Comparison of ENCODE assay signal across 16 mouse cellular contexts in the genomic region with DNA sequence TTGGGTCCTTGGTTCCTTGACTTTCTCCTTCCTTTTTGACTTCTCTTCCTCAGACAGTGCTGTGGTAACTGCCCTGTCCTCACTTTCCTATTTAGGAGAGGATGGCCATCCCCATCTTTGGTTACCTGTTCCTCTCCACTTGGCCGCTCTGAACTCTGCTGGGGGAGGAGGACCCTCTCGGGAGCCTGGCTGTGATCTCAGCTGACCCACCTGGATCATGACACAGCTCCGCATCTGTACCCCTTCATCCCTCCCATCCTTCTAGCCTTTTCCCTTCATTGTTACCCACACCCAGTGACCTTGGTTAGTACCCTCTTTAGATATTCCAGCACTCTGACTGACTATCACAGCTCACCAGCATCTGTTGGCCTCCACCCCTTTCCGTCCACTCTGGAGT. TPM values are rescaled to one million over a fixed set of nuclear protein-coding genes. Genes with fewer than 3 reads are reported as not detected.
DNase-seq lines count a peak whose midpoint lies in the region; ATAC-seq lines count a peak whose summit lies in the region.
"Had no signal": no experiment of that assay in that cellular context is flagged by ENCODE, and none has a peak within 500 bp of the region (broad histone marks: within the 10 kb centered on the region; RNA-seq: fewer than 3 reads in every experiment).

No protein-coding gene starts in this region.

- DNase-seq in cerebellum, adult 9-11 months, result peak; percentile 7
- peak; percentile 55 for DNase-seq in heart, adult 11 months
- no peak for DNase-seq in heart, embryonic 10.5 days (ENCODE audit: low spot score)
- DNase-seq: adrenal gland, adult 2 months; adrenal gland, postnatal 10 days; adrenal gland, postnatal 25 days; embryo, embryonic 11 days had no signal

- H3K4me1 ChIP-seq in heart, embryonic 10.5 days, result peaks cover 13% of the 10 kb centered on the region; the same call in 1 of the 2 replicates

- H3K9me3 ChIP-seq in heart, embryonic 10.5 days, result no peaks in the 10 kb centered on the region
- H3K9me3 ChIP-seq: embryonic facial prominence, embryonic 13.5 days; embryonic facial prominence, embryonic 15.5 days; forebrain, embryonic 10.5 days had no signal

- H3K27me3 ChIP-seq in heart, embryonic 10.5 days (ENCODE audit: insufficient read depth, poor library complexity, severe bottlenecking), result peaks cover 78% of the 10 kb centered on the region

- H3K36me3 ChIP-seq in heart, embryonic 10.5 days, result no peaks in the 10 kb centered on the region
- H3K36me3 ChIP-seq: embryonic facial prominence, embryonic 13.5 days; embryonic facial prominence, embryonic 15.5 days; forebrain, embryonic 10.5 days had no signal

- no peak for ATAC-seq in cerebellum, adult (ENCODE audit: insufficient number of reproducible peaks, low FRiP score, low TSS enrichment)
- ATAC-seq: forebrain, embryonic 14.5 days had no signal

- H3K4me3 ChIP-seq in heart, embryonic 10.5 days, result no peak overlapping the region
- H3K4me3 ChIP-seq: embryonic facial prominence, embryonic 15.5 days; erythroblast, embryonic 14.5 days had no signal

- no peak overlapping the region for H3K27ac ChIP-seq in heart, embryonic 10.5 days
- H3K27ac ChIP-seq: embryonic facial prominence, embryonic 13.5 days; embryonic facial prominence, embryonic 15.5 days; forebrain, embryonic 10.5 days had no signal

- 72% methylated on average over 4 of the region's 4 CpGs for WGBS in heart, embryonic 10.5 days

RNA-seq across cellular contexts. Expression of a gene that starts 38.7 kb away (rescaled TPM):
- 0.94 and 1.9 TPM in 2 replicates for polyA plus RNA-seq in heart, embryonic 10.5 days (2016; fragmentation: Nextera tagmentation; extraction: Ambion mirVana)
- polyA plus RNA-seq: adrenal gland, adult 2 months; erythroblast, embryonic 14.5 days; frontal cortex, adult 2 months had no signal

RNA-seq across cellular contexts. Expression of a gene that starts 44.8 kb away (rescaled TPM):
- polyA plus RNA-seq in heart, embryonic 10.5 days (2016; fragmentation: Nextera tagmentation; extraction: Ambion mirVana), result 0.63 and 0.93 TPM in 2 replicates
- polyA plus RNA-seq: adrenal gland, adult 2 months; C2C12; embryonic facial prominence, embryonic 11.5 days; embryonic facial prominence, embryonic 13.5 days; erythroblast, embryonic 14.5 days; forebrain, embryonic 10.5 days had no signal
